Mouse (Mus musculus) left cerebral cortex, adult 9 months (tissue): ENCODE measurements around the gene Pfkl.
"Not testable (repeated sequence)": the region's sequence is repeated elsewhere in the genome, so short reads cannot be mapped to it uniquely, and the experiment has no call there.

ENCODE experiments used
- DNase-seq, 2 experiments: peaks; one replicate each; pipeline ENCODE4 v3.0.0; 2022; ENCODE audit warnings: low spot score in 2 of 2

Pfkl gene

DNA sequence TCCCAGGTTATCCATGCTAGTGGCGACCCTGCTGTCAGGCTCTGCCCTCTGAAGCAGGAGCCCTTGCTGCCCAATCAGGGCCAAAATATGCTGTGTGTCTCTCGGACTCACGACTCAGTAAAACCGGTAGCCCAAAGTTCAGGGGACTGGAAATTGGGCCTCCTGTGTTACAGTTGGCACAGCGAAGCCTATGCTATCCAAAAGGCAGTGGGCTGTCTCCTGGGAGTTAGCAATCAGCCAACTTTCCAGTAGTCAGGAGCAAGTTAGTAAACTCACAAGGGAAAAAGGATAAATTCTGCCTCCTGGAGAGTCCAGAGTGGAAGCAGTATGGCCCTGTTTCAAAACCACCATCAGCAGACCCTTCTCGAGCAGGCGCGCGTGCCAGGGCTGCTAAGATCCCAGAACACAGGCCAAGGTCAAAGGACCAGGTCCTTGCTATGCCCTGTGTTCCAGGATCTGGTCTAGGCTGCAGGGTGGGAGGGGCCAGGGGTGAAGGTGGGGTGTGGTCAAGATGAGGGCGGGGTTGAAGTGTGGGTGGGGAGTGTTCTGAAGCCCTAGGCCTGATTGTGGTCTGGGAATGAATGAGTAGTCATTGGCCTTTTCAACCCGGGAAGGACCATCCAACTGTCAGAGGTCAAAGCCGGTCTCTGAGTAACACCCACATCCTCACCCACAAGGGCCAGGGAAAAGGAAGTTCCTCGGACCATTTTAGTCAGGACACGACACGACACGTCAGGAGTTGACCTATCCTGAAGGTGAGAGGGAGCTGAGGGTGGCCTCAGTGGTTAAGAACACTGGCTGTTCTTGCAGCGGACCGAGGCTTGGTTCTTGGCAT is 3.0 kb upstream of the Pfkl start:
- no peak for DNase-seq

DNA sequence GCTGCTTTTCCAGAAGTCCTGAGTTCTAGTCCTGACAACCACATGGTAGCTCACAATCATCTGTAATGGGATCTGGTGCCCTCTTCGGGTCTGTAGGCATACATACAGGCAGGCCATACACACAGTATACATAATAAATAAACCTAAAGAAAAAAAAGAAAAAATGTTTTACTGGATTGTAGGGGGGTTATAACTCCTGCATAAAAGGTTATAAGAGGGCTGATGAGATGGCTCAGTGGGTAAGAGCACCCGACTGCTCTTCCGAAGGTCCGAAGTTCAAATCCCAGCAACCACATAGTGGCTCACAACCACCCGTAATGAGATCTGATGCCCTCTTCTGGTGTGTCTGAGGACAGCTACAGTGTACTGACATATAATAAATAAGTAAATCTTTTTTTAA is 1.2 kb upstream of the Pfkl start:
- not testable (repeated sequence) for DNase-seq

DNA sequence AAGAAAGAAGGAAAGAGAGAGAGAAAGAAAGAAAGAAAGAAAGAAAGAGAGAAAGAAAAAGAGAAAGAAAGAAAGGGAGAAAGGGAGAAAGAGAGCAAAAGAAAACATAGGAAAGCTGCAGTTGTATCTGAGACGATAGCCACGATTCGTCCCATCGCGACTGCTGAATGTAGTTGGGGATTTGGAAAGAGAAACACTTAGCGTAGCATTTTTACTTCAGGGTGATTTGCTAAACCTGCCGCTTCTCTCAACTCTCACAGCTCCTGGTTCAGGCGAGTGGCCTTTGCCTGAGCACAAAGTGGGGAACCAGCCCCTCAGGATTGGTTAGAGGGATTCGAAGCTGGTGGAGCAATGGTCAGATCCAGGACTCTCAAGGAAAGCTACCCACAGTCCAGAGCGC is 452 bp upstream of the Pfkl start:
- no peak for DNase-seq

DNA sequence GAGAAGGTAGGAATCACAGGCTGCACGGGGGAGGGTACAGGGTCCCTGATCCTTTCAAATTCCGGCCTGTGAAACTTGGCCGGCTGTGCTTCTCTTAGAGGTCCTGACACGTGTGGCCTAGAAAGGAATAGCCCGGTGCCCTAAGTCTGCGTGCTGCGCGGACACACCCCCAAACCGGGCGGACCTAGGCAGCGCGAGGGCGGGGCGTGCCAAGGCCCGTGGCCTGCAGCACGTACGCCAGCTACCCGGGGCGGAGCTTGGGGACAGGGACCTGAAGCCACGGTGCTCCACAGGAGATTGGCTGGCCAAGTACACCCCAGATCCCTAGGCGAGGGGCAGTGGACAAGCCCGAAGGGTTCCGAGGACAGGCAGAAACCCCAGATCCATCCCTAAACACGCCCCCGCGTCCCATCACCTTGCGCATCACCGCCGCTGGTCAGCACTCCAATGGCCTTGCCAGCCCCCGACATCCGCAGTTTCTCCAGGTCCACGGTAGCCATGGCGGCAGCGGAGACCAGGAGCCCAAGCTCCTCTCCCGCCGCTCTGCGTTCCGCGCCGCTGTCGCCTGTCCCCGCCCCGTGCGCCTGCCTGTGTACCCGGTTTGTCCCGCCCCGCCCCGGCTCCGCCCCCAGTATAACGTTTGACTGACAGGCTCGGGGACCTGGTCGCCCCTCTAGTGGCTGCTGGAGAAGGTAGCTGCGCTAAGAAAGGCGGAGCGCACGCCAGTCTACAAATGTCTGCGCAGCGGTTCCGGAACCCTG is 519 bp downstream of the Pfkl start:
- peak; percentile 78 to 93 for DNase-seq

GRCm38 (mm10) chr10:78008169-78008568 is 1.7 kb downstream of the Pfkl start:
- no peak for DNase-seq

DNA sequence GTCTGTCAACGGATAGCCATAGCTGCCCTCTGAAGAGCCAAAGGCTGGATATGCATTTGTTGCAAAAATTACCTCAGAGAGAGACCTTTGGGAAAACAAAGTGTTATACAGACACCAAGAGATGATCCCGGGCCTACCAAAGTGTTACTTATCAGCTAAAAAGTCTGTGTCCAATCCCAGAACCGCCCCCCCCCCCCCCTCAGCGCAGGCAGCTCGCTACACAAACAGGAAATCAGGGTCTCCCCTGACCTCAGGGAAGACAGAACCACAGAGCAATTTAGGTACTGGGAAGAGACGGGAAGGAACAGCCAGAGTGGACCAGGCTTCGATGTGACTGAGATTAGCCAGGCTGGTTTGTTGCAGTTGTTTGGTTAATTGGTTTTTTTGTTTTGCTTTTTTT is 2.7 kb downstream of the Pfkl start:
- DNase-seq: no peak

- no peak for DNase-seq
Observed at GRCm38 (mm10) chr10:78005791-78006438, 4.0 kb downstream of the Pfkl start.

DNA sequence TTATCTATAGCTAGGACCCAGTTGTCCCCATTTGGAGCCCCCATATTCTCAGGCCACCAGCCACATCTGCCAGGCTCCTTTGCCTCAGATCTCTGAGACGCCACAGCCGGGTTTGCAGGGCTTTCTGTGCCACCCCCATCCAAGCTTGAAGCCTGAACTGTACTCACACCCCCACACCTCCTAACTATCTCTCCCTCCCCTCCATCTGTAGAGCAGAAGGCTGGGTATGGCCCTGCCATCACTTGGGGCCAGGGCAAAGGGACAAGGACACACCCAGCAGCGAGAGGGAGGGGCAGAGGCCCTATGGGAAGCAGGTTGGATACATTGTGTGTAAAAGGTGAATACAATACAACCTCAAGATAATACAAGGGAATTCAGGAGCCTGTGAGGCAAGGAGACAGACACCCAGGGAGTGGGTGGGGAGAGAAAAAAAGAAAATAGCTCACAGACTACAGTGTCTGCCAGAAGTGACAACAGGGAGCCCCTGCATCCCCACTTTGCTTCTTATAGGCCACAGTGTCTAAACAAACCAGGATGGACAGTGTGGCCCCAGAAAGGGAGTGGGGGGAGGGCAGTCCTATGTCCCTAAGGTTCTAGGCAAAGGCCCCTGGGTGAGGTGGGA is 5.3 kb downstream of the Pfkl start:
- DNase-seq: peak in 1 of 2 experiments; percentile 69

GRCm38 (mm10) chr10:78002316-78002715 is 7.6 kb downstream of the Pfkl start:
- DNase-seq: no peak

- peak; percentile 89 to 93 for DNase-seq
Observed at GRCm38 (mm10) chr10:78001796-78002195, 8.1 kb downstream of the Pfkl start.

DNA sequence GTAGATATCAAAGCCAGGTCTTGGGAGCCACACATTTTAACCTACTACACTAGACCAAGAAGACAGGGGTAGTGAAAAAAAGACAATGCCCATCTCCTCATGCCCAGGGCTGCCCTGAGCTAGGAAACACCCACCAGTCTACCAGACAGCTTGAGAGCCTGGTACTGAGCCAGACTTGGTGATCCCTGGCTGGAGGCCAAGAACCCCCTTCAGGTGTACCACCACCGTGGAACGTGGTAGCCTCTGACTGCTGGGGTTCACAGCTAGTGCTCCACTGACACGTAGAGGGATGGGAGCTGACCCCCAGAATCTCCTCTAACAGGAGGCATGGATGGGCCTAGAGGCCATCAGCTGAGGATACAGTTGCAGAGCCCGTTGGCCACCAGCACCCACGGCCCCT is 9.7 kb downstream of the Pfkl start:
- DNase-seq: no peak

- DNase-seq: no peak
Observed at GRCm38 (mm10) chr10:77995639-77996038, 14.2 kb downstream of the Pfkl start.

DNA sequence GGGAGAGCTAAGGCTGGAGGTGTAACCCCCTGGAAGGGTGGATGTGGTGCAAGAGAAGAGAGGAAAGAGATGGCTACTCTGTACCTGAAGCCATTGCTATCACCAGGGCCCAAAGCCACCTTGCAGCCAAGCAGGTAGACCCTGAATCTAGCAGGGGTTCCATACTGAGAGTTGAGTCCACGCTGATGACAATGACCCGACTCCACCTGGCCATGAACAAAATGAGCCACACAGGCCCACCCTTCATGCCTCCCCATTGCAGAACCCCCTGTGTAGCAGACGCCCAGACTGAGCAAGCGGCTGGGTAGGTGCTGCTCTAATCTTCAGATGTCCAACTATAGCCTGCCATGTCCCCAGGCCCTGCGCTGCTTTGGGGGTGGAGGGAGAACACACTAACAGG is 24.1 kb downstream of the Pfkl start:
- no peak for DNase-seq

- DNase-seq: peak in 1 of 2 experiments; percentile 71
Observed at GRCm38 (mm10) chr10:77984660-77985059, 25.2 kb downstream of the Pfkl start.

- peak; percentile 93 to 99 for DNase-seq
Observed at GRCm38 (mm10) chr10:77978351-77979350, 31.2 kb downstream of the Pfkl start, which contains the start of gene 1810043G02Rik. Gene 1810043G02Rik, plus strand, starts transcription at chr10:77978524.

- DNase-seq: no peak
Observed at GRCm38 (mm10) chr10:77976458-77977150, 33.3 kb downstream of the Pfkl start.

DNA sequence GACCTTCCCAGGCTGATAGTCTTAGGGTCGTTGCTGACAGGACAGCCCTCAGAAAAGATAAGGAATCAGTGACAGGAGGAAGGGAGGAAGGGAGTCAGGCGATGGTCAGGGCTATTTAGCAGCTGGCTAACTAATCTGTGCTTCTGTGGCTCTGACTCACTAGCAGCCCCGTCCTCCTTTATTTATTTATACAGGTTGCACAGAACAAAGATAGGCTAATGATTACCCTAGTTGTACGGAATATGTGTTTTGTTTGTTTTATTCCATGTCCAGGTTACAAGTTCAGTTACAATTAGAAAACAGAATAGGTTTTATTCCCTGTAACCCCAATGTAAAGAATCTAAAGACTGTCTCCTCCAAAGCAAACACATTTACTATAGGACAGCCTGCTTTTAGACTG is 34.2 kb downstream of the Pfkl start:
- DNase-seq: no peak

GRCm38 (mm10) chr10:77974811-77975210 is 35.1 kb downstream of the Pfkl start:
- no peak for DNase-seq

- DNase-seq: no peak
Observed at GRCm38 (mm10) chr10:77974323-77974722, 35.6 kb downstream of the Pfkl start.
